Mouse (Mus musculus) limb, embryonic 11.5 days (tissue): Measurements from ENCODE around the gene Sbp. TPM values are rescaled to one million over a fixed set of nuclear protein-coding genes. Genes with fewer than 3 reads are reported as not detected.

Source experiments
- polyA plus RNA-seq: library from polyadenylated mRNA; unstranded; fragments of >200 nt; fragmentation: Nextera tagmentation; extraction: Ambion mirVana; gene quantifications from 2 replicates; pipeline ENCODE4 v1.2.1, GENCODE M21; 2014

Sbp gene
- polyA plus RNA-seq, 1 experiment from 2014 or later = not detected

Other genes starting within 250 kb of the Sbp start
- 0.09 and 0.13 TPM in 2 replicates for gene 1520401A03Rik, start 218.9 kb upstream of the Sbp start, polyA plus RNA-seq
- gene Pkmyt1, start 215.3 kb upstream of the Sbp start, polyA plus RNA-seq = 47.8 and 51.6 TPM in 2 replicates
- 7.4 and 7.7 TPM in 2 replicates for gene Paqr4, start 200.8 kb upstream of the Sbp start, polyA plus RNA-seq
- 14.8 and 16.2 TPM in 2 replicates for gene Kremen2, start 195.8 kb upstream of the Sbp start, polyA plus RNA-seq
- gene Flywch1, start 170.1 kb upstream of the Sbp start, polyA plus RNA-seq = 125 and 129 TPM in 2 replicates
- gene Flywch2, start 155.6 kb upstream of the Sbp start, polyA plus RNA-seq = 51.4 and 55.7 TPM in 2 replicates
- 508 and 532 TPM in 2 replicates for gene Srrm2, start 151.1 kb upstream of the Sbp start, polyA plus RNA-seq
- 1,135 and 1,167 TPM in 2 replicates for gene Elob, start 112.5 kb upstream of the Sbp start, polyA plus RNA-seq
- gene Prss33, start 105.6 kb upstream of the Sbp start, polyA plus RNA-seq = not detected in 2 replicates
- gene Prss32, start 97.8 kb upstream of the Sbp start, polyA plus RNA-seq = not detected in 2 replicates
- gene Prss41, start 97.5 kb upstream of the Sbp start, polyA plus RNA-seq = 2.5 and 2.6 TPM in 2 replicates
- not detected in 2 replicates for gene Prss21, start 73.6 kb upstream of the Sbp start, polyA plus RNA-seq
- gene Dcpp1, start 60.8 kb upstream of the Sbp start, polyA plus RNA-seq = not detected in 2 replicates
- gene Dcpp2, start 60.8 kb upstream of the Sbp start, polyA plus RNA-seq = not detected in 2 replicates
- gene Dcpp3, start 24.2 kb upstream of the Sbp start, polyA plus RNA-seq = not detected in 2 replicates
- not detected in 2 replicates for gene Sbpl, start 13.6 kb downstream of the Sbp start, polyA plus RNA-seq
- not detected in 2 replicates for gene Prss30, start 38.9 kb downstream of the Sbp start, polyA plus RNA-seq
- 0.99 and 1.4 TPM in 2 replicates for gene Prss22, start 56.4 kb downstream of the Sbp start, polyA plus RNA-seq
- 0.20 and 0.27 TPM in 2 replicates for gene Prss27, start 96.5 kb downstream of the Sbp start, polyA plus RNA-seq
- 89.6 and 91.3 TPM in 2 replicates for gene Kctd5, start 131.8 kb downstream of the Sbp start, polyA plus RNA-seq
- gene Pdpk1, start 209.3 kb downstream of the Sbp start, polyA plus RNA-seq = 35.5 and 36.5 TPM in 2 replicates
- 32.6 and 37.8 TPM in 2 replicates for gene Amdhd2, start 222.1 kb downstream of the Sbp start, polyA plus RNA-seq
- gene Atp6v0c, start 228.0 kb downstream of the Sbp start, polyA plus RNA-seq = 391 and 434 TPM in 2 replicates